Mouse (Mus musculus) small intestine, adult 2 months (tissue): ENCODE measurements at regions not wholly inside any gene's neighbourhood (a gene's known extent, or its start where the extent isn't known, plus 50 kb on each side); places are given as distances from the start of the nearest gene placed in this dataset.

ENCODE experiments used
- CTCF ChIP-seq: fragments of 200-500 bp; IDR thresholded peaks from 2 replicates; pipeline ENCODE4 v1.5.1; 2012; ENCODE audit warnings: low read depth, mild to moderate bottlenecking, control low read depth, inconsistent platforms, low read length, moderate library complexity, mixed read lengths; ENCODE audit not compliant: insufficient replicate concordance, insufficient read length; ENCODE audit errors: extremely low read depth
- POLR2A ChIP-seq: fragments of 200-500 bp; IDR thresholded peaks from 2 replicates; pipeline ENCODE4 v1.6.1; 2012; ENCODE audit warnings: low read depth, mild to moderate bottlenecking, control low read depth, inconsistent platforms, low read length, moderate library complexity

- TF ChIP-seq POLR2A (no peak), CTCF (no peak)
These were observed 154.6 kb upstream of the Slc25a13 start for GRCm38 (mm10) chr6:6371444-6372093.
